Mouse (Mus musculus) liver, embryonic 15.5 days (tissue): ENCODE results near the gene Olfr492. TPM values are rescaled to one million over a fixed set of nuclear protein-coding genes. Genes with fewer than 3 reads are reported as not detected.

Experiments
- ATAC-seq: fragments of 200-750 bp; cut with Nextera tagmentation; 2 replicates; pipeline ENCODE4 v1.8.0; 2017; ENCODE audit warnings: moderate number of reproducible peaks, mild to moderate bottlenecking, moderate library complexity; ENCODE audit not compliant: insufficient read depth
- H3K27ac ChIP-seq: fragments of 300-500 bp; sonication (generic); replicated peaks from 2 replicates; pipeline ENCODE4 v1.5.1; 2015; ENCODE audit warnings: mild to moderate bottlenecking, inconsistent platforms
- H3K27me3 ChIP-seq: fragments of 300-500 bp; sonication (generic); 2 replicates; pipeline ENCODE4 v1.6.1; 2015; ENCODE audit warnings: mild to moderate bottlenecking, inconsistent platforms
- H3K36me3 ChIP-seq: fragments of 300-500 bp; sonication (generic); replicated peaks from 2 replicates; pipeline ENCODE4 v1.6.1; 2015; ENCODE audit warnings: moderate library complexity, mild to moderate bottlenecking, inconsistent platforms
- H3K4me1 ChIP-seq: fragments of 300-500 bp; sonication (generic); replicated peaks from 2 replicates; pipeline ENCODE4 v1.6.1; 2015; ENCODE audit warnings: inconsistent platforms
- H3K4me2 ChIP-seq: fragments of 300-500 bp; sonication (generic); 2 replicates; pipeline ENCODE4 v1.6.1; 2015; ENCODE audit warnings: moderate library complexity, mild to moderate bottlenecking, inconsistent platforms
- H3K4me3 ChIP-seq: fragments of 300-500 bp; sonication (generic); replicated peaks from 2 replicates; pipeline ENCODE4 v1.5.1; 2015; ENCODE audit warnings: mild to moderate bottlenecking, inconsistent platforms
- H3K9ac ChIP-seq: fragments of 300-500 bp; sonication (generic); 2 replicates; pipeline ENCODE4 v1.6.1; 2015; ENCODE audit warnings: moderate library complexity, mild to moderate bottlenecking, inconsistent platforms
- H3K9me3 ChIP-seq: fragments of 300-500 bp; sonication (generic); replicated peaks from 2 replicates; pipeline ENCODE4 v1.6.1; 2016; ENCODE audit warnings: inconsistent platforms
- WGBS: fragments of 180-500 bp; shearing (Covaris S2); methylation state at CpG from one replicate; pipeline ENCODE4 v1.1.7; 2015; ENCODE audit warnings: mixed read lengths; ENCODE audit not compliant: insufficient replicate concordance; 5-methylcytosine and 5-hydroxymethylcytosine counted together
- polyA plus RNA-seq: library from polyadenylated mRNA; unstranded; fragments of >200 nt; fragmentation: Nextera tagmentation; extraction: Ambion mirVana; gene quantifications from 2 replicates; pipeline ENCODE4 v1.2.1, GENCODE M21; 2015

Olfr492 gene
- not detected in 2 replicates for polyA plus RNA-seq

GRCm38 (mm10) chr7:108323574-108323973 is at the start of gene Olfr492:
Olfr492 (minus strand) TSS chr7:108323674.
- H3K9me3 ChIP-seq: no peaks in the 10 kb centered on the region
- no peaks in the 10 kb centered on the region for H3K27me3 ChIP-seq
- no peak within 1 kb of the TSS for H3K4me2 ChIP-seq
- 47% methylated on average over 2 of the region's 2 CpGs for WGBS
- no peak within 1 kb of the TSS for H3K4me3 ChIP-seq
- H3K27ac ChIP-seq: no peak within 1 kb of the TSS
- no peaks in the 10 kb centered on the region for H3K36me3 ChIP-seq
- no peak for ATAC-seq
- no peak within 1 kb of the TSS for H3K9ac ChIP-seq
- no peaks in the 10 kb centered on the region for H3K4me1 ChIP-seq

GRCm38 (mm10) chr7:108365035-108365434 is 41.6 kb upstream of the Olfr492 start, which contains the start of gene Olfr494:
Olfr494 (plus strand) TSS chr7:108365335.
- 54% methylated on average over 3 of the region's 3 CpGs for WGBS

GRCm38 (mm10) chr7:108346879-108347278 is 23.4 kb upstream of the Olfr492 start, which contains the start of gene Olfr493:
Olfr493 (minus strand) TSS chr7:108346979.
- Histone ChIP-seq H3K36me3 (no peaks in the 10 kb centered on the region), H3K27me3 (no peaks in the 10 kb centered on the region), H3K4me3 (no peak within 1 kb of the TSS), H3K4me2 (no peak within 1 kb of the TSS), H3K9me3 (no peaks in the 10 kb centered on the region), H3K4me1 (no peaks in the 10 kb centered on the region), H3K27ac (no peak within 1 kb of the TSS), H3K9ac (no peak within 1 kb of the TSS)
- WGBS: 40% methylated on average over 1 of the region's 1 CpGs
- no peak for ATAC-seq

More at GRCm38 (mm10) chr7:108365035-108365434, 41.6 kb upstream of the Olfr492 start, which contains the start of gene Olfr494:
- H3K9ac ChIP-seq: no peak within 1 kb of the TSS
- H3K4me2 ChIP-seq: no peak within 1 kb of the TSS
- no peak within 1 kb of the TSS for H3K4me3 ChIP-seq
- no peak within 1 kb of the TSS for H3K27ac ChIP-seq
- no peaks in the 10 kb centered on the region for H3K36me3 ChIP-seq
- H3K27me3 ChIP-seq: no peaks in the 10 kb centered on the region
- no peaks in the 10 kb centered on the region for H3K4me1 ChIP-seq
- ATAC-seq: no peak
- 0 out of 2 replicates have a peak, but pooled peaks cover 3% of the 10 kb centered on the region for H3K9me3 ChIP-seq

GRCm38 (mm10) chr7:108313151-108313550 is 10.3 kb downstream of the Olfr492 start, which contains the start of gene Olfr491:
Olfr491 (plus strand) TSS chr7:108313451.
- H3K27me3 ChIP-seq: no peaks in the 10 kb centered on the region
- ATAC-seq: no peak
- WGBS: 28% methylated on average over 1 of the region's 1 CpGs
- no peak within 1 kb of the TSS for H3K9ac ChIP-seq
- no peaks in the 10 kb centered on the region for H3K4me1 ChIP-seq
- no peaks in the 10 kb centered on the region for H3K36me3 ChIP-seq
- no peak within 1 kb of the TSS for H3K27ac ChIP-seq
- no peaks in the 10 kb centered on the region for H3K9me3 ChIP-seq
- H3K4me3 ChIP-seq: no peak within 1 kb of the TSS
- no peak within 1 kb of the TSS for H3K4me2 ChIP-seq

- Histone ChIP-seq H3K4me3 (no peak within 1 kb of the TSS), H3K9me3 (0 out of 2 replicates have a peak, but pooled peaks cover 2% of the 10 kb centered on the region), H3K4me2 (no peak within 1 kb of the TSS), H3K27me3 (no peaks in the 10 kb centered on the region), H3K27ac (no peak within 1 kb of the TSS), H3K36me3 (no peaks in the 10 kb centered on the region), H3K4me1 (no peaks in the 10 kb centered on the region), H3K9ac (no peak within 1 kb of the TSS)
- ATAC-seq: no peak
Measured at GRCm38 (mm10) chr7:108288834-108289233, 34.6 kb downstream of the Olfr492 start, which contains the start of gene Olfr490. Olfr490 (minus strand) TSS chr7:108288934.

Other genes with a start within 250 kb of the Olfr492 start
- not detected in 2 replicates for gene Olfr481, start 243.8 kb downstream of the Olfr492 start, polyA plus RNA-seq
- gene Olfr482, start 226.1 kb downstream of the Olfr492 start, polyA plus RNA-seq: 0.09 TPM in 1 of 2 replicates, not detected in the other
- not detected in 2 replicates for gene Olfr483, start 222.8 kb downstream of the Olfr492 start, polyA plus RNA-seq
- gene Olfr484, start 196.2 kb downstream of the Olfr492 start, polyA plus RNA-seq: not detected in 2 replicates
- gene Olfr485, start 163.8 kb downstream of the Olfr492 start, polyA plus RNA-seq: not detected in 2 replicates
- not detected in 2 replicates for gene Olfr486, start 150.9 kb downstream of the Olfr492 start, polyA plus RNA-seq
- gene Olfr487, start 109.0 kb downstream of the Olfr492 start, polyA plus RNA-seq: not detected in 2 replicates
- not detected in 2 replicates for gene Olfr488, start 65.3 kb downstream of the Olfr492 start, polyA plus RNA-seq
- gene Olfr490, start 34.7 kb downstream of the Olfr492 start, polyA plus RNA-seq: not detected in 2 replicates
- gene Olfr491, start 10.2 kb downstream of the Olfr492 start, polyA plus RNA-seq: not detected in 2 replicates
- gene Olfr493, start 23.3 kb upstream of the Olfr492 start, polyA plus RNA-seq: not detected in 2 replicates
- not detected in 2 replicates for gene Olfr494, start 41.7 kb upstream of the Olfr492 start, polyA plus RNA-seq
- gene Olfr495, start 69.5 kb upstream of the Olfr492 start, polyA plus RNA-seq: not detected in 2 replicates
- gene Olfr497, start 96.7 kb upstream of the Olfr492 start, polyA plus RNA-seq: not detected in 2 replicates
- not detected in 2 replicates for gene Olfr498, start 141.7 kb upstream of the Olfr492 start, polyA plus RNA-seq
- not detected in 2 replicates for gene Olfr502, start 201.4 kb upstream of the Olfr492 start, polyA plus RNA-seq
- gene Olfr503, start 220.9 kb upstream of the Olfr492 start, polyA plus RNA-seq: not detected in 2 replicates
- gene Olfr504, start 242.1 kb upstream of the Olfr492 start, polyA plus RNA-seq: not detected in 2 replicates